Mouse (Mus musculus) kidney, adult 2 months (tissue): ENCODE results near the gene Slco2b1. TPM values are rescaled to one million over a fixed set of nuclear protein-coding genes. Genes with fewer than 3 reads are reported as not detected.

Source experiments
- DNase-seq: peaks from one replicate; pipeline ENCODE4 v3.0.0; 2021
- H3K27ac ChIP-seq: fragments of 200-500 bp; 2 replicates; pipeline ENCODE4 v1.5.1; 2012; ENCODE audit warnings: low read depth, low read length, control low read depth, inconsistent platforms; ENCODE audit not compliant: insufficient read depth
- H3K27me3 ChIP-seq: fragments of 200-500 bp; replicated peaks from 2 replicates; pipeline ENCODE4 v1.6.1; 2012; ENCODE audit warnings: mild to moderate bottlenecking, moderate library complexity, low read length, inconsistent platforms; ENCODE audit not compliant: control insufficient read depth, insufficient read depth
- H3K36me3 ChIP-seq: fragments of 200-500 bp; 2 replicates; pipeline ENCODE4 v1.6.1; 2012; ENCODE audit warnings: mild to moderate bottlenecking, moderate library complexity, low read length, inconsistent platforms; ENCODE audit not compliant: control insufficient read depth, insufficient read depth
- H3K4me1 ChIP-seq: fragments of 200-500 bp; 2 replicates; pipeline ENCODE4 v1.6.1; 2011; ENCODE audit warnings: low read length; ENCODE audit not compliant: control insufficient read depth, insufficient read depth
- H3K4me3 ChIP-seq: fragments of 200-500 bp; 2 replicates; pipeline ENCODE4 v1.5.1; 2011; ENCODE audit warnings: mild to moderate bottlenecking, low read depth, low read length, control low read depth; ENCODE audit not compliant: insufficient read depth
- CTCF ChIP-seq: fragments of 200-500 bp; conservative IDR thresholded peaks from 2 replicates; pipeline ENCODE4 v1.5.1; 2011; ENCODE audit warnings: low read depth, mild to moderate bottlenecking, control low read depth, low read length, moderate library complexity, mixed read lengths; ENCODE audit not compliant: insufficient read depth, insufficient read length
- POLR2A ChIP-seq: fragments of 200-500 bp; IDR thresholded peaks from one replicate; pipeline ENCODE4 v1.6.1; 2011; ENCODE audit warnings: low read depth, low read length, control low read depth
- WGBS: fragments of 180-500 bp; shearing (Covaris S2); methylation state at CpG from one replicate; pipeline ENCODE4 v1.1.7; 2018; 5-methylcytosine and 5-hydroxymethylcytosine counted together
- polyA plus RNA-seq: library from polyadenylated mRNA; depleted of rRNA; stranded (reverse); fragments of >200 nt; gene quantifications from 2 replicates; pipeline ENCODE4 v1.2.3, GENCODE M21; 2012

Slco2b1 gene
- polyA plus RNA-seq, 1 experiment = 28.4 TPM

GRCm38 (mm10) chr7:99654244-99654643 is 56.9 kb downstream of the Slco2b1 start:
- TF ChIP-seq CTCF = no peak
- DNase-seq = peak; percentile 45
- Histone ChIP-seq H3K4me3 (no peak overlapping the region), H3K4me1 (no peaks in the 10 kb centered on the region), H3K27ac (no peak overlapping the region), H3K27me3 (no peaks in the 10 kb centered on the region; the same call in 1 of the 2 replicates), H3K36me3 (no peaks in the 10 kb centered on the region)
- WGBS = 70% methylated on average over 11 of the region's 11 CpGs

DNA sequence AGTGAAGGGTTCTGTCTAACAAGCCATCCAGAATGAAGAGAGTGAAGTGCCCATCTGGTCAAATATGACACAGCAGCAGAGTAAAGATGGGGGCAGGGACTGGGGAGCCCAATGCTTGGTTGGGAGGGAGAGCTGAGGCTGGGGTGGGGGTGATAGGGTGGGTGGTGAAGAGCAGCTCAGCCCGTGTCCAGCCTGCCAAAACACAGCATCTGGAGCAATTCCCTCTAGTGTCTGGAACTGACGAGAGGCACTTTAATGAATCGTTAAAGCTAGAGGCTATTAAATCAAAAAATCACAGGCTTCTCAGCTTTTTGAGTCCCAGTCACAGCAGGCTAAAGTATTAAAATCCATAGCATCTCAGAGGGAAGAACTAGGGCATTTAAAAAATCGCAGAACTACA is 61.6 kb downstream of the Slco2b1 start:
- 53% methylated on average over 4 of the region's 4 CpGs for WGBS
- Histone ChIP-seq H3K27me3 (no peaks in the 10 kb centered on the region; the same call in 1 of the 2 replicates), H3K4me1 (no peaks in the 10 kb centered on the region)

DNA sequence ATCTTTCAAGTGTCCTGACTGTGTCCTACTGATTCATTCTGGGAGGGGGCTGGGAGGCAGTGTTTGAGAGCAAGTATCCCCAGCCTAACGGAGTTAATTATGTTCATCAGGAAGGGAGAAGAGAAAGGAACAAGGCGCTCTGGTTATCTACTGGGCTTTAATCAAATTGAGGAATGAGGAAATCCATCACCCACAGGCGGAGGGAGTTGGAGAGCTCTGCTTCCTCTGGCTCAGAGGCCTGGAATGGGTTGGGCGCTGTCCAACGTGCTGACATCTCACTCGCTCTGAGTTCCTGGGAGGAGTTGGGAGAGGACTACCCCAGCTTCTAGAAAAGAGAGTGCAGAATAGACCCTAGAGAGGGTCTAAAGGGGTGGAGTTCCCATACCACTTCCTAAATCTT is 62.5 kb downstream of the Slco2b1 start:
- H3K27me3 ChIP-seq = no peaks in the 10 kb centered on the region; the same call in 1 of the 2 replicates
- DNase-seq = peak; percentile 61
- H3K27ac ChIP-seq = no peak overlapping the region
- 2% methylated on average over 6 of the region's 6 CpGs for WGBS
- H3K36me3 ChIP-seq = no peaks in the 10 kb centered on the region
- no peak overlapping the region for H3K4me3 ChIP-seq
- TF ChIP-seq POLR2A = no peak
- no peak for TF ChIP-seq CTCF
- no peaks in the 10 kb centered on the region for H3K4me1 ChIP-seq

More for the DNA sequence above, 61.6 kb downstream of the Slco2b1 start:
- no peak overlapping the region for H3K27ac ChIP-seq
- no peak for DNase-seq
- H3K36me3 ChIP-seq = no peaks in the 10 kb centered on the region
- TF ChIP-seq POLR2A (no peak), CTCF (no peak)
- H3K4me3 ChIP-seq = no peak overlapping the region

GRCm38 (mm10) chr7:99644701-99645100 is 66.4 kb downstream of the Slco2b1 start:
- Histone ChIP-seq H3K4me1 (no peaks in the 10 kb centered on the region), H3K36me3 (no peaks in the 10 kb centered on the region), H3K4me3 (no peak overlapping the region), H3K27me3 (no peaks in the 10 kb centered on the region), H3K27ac (no peak overlapping the region)
- no peak for DNase-seq
- TF ChIP-seq CTCF = no peak
- TF ChIP-seq POLR2A = no peak
- 68% methylated on average over 7 of the region's 7 CpGs for WGBS

DNA sequence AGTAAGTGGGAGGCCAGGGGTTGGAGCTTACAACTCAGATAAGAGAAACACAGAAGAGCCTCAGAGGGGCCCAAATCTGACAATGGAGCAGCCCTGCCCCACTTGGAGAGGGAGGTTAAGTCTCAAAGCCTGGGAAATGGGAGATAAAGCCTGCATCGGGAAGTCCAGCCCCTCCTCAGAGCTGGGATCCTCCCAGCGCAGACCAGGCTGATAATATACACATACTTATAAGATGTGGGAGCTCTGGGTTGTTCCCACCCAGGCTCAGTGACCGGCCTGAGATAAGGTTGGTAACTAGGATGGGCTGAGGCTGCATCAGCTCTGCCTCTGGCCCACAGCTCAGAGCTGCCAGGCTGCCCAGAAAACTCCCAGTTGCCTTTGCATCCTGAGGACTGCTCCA is 69.1 kb downstream of the Slco2b1 start:
- H3K36me3 ChIP-seq = no peaks in the 10 kb centered on the region
- no peaks in the 10 kb centered on the region for H3K27me3 ChIP-seq
- H3K4me1 ChIP-seq = no peaks in the 10 kb centered on the region
- TF ChIP-seq CTCF (no peak), POLR2A (no peak)
- no peak overlapping the region for H3K27ac ChIP-seq
- H3K4me3 ChIP-seq = no peak overlapping the region
- 70% methylated on average over 3 of the region's 3 CpGs for WGBS
- DNase-seq = no peak

DNA sequence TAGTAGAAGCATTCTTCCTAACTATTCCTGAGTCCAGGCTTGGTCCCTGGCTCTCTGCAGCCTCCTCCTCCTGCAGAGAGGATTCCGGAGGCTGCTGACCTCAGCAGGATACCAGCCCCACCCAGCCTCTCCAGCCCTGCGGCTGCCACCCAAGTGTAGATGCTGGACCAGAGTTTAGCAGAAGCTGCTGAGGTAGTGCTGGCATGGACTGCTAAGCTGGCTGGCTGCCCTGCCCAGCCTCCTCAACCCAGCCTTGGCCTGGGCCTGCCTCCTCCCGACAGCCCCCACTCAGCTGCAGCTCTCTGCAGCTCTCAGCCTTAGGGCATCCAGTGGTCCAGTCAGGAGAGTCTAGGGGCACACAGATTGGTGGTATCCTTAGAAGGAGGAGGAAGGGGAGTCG is 69.9 kb downstream of the Slco2b1 start:
- no peak for DNase-seq
- TF ChIP-seq CTCF (no peak), POLR2A (no peak)
- 27% methylated on average over 4 of the region's 4 CpGs for WGBS

GRCm38 (mm10) chr7:99633966-99634665 is 77.0 kb downstream of the Slco2b1 start:
- no peaks in the 10 kb centered on the region for H3K36me3 ChIP-seq
- DNase-seq = peak; percentile 27
- no peak overlapping the region for H3K27ac ChIP-seq
- no peak for TF ChIP-seq POLR2A
- TF ChIP-seq CTCF = no peak
- H3K27me3 ChIP-seq = no peaks in the 10 kb centered on the region; the same call in 1 of the 2 replicates
- no peak overlapping the region for H3K4me3 ChIP-seq
- WGBS = 72% methylated on average over 8 of the region's 8 CpGs
- no peaks in the 10 kb centered on the region for H3K4me1 ChIP-seq

More for the DNA sequence above, 69.9 kb downstream of the Slco2b1 start:
- Histone ChIP-seq H3K4me1 (no peaks in the 10 kb centered on the region), H3K36me3 (no peaks in the 10 kb centered on the region), H3K27ac (no peak overlapping the region), H3K4me3 (no peak overlapping the region), H3K27me3 (no peaks in the 10 kb centered on the region)
